Mouse (Mus musculus): ENCODE measurements around the gene Cd72. TPM values are rescaled to one million over a fixed set of nuclear protein-coding genes. Genes with fewer than 3 reads are reported as not detected.
A peak's percentile ranks its signal among the peaks of the same experiment; 100 is the strongest.
"Not testable (repeated sequence)": the region's sequence is repeated elsewhere in the genome, so short reads cannot be mapped to it uniquely, and the experiment has no call there.

Gene Cd72
- under 1 TPM in 1 of 2 experiments, not detected in 1; 0.61 TPM for total RNA-seq (2021)
- long read RNA-seq, experiment 1, partial matches to known transcripts = 1 of 1 reads
- long read RNA-seq, experiment 1, other reads (novel, unspliced or antisense) = 0 of 1 reads
- long read RNA-seq, experiment 2 = 0 reads

DNA sequence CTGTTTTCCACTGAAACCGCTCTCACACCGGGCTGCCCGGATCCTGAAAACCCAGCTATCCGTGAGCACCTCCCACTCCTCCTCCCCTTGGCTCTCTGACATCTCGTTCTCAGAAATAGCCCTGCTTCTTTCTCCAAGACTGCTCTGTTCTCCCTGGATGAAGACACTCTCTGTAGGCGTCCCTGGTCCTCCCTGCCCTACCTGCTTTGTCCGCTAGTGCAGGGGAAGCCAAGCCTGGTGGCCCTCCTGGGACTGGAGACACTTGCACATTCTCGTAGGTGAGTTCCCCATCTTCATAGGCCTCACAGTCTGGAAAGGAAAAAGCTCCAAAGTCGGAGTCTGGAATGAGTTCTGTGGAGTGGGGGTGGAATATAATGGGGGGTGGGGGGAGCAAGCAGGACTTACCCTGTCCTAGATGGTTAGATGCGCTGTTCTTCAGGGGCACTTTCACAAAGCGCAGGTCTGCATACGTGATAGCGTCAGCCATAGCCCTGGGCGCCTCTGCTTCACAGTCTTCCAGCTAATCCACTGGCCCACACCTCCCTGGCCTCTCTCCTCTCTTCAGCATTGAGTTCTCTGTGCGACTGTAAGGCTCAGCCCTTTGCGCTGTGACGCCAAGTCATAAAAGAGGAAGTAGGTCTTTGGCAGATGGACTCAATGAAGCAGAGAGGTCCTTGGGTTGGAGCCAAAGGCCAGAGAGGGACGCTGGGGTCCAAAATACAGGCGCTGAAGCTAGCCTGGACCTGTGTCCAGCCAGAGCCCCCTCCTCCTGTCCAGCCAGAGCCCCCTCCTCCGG is at the start of gene Cd72:
TSS of gene Cd72 (minus strand) at position 588 of the 796 bp plus-strand sequence.
- no peak for DNase-seq

DNA sequence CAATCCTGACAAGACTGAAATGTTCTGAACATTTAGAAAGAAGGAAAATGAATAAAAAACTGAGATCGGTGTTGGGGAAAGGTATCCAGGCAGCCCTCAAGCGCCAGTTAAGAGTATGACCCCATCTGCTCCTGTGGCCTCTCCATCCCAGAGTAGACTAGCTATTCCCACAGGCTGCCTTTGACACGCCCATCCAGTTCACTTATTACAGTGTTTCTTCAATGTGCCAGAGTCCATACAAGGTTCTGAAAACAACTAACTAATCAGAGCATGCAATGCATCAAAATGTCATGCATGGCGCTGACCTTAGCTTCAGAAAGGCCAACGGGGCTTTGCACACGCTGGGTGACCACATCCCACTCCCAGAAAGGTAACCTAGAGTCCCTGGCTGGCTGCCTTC is 49.1 kb upstream of the Cd72 start:
- no peak for DNase-seq

DNA sequence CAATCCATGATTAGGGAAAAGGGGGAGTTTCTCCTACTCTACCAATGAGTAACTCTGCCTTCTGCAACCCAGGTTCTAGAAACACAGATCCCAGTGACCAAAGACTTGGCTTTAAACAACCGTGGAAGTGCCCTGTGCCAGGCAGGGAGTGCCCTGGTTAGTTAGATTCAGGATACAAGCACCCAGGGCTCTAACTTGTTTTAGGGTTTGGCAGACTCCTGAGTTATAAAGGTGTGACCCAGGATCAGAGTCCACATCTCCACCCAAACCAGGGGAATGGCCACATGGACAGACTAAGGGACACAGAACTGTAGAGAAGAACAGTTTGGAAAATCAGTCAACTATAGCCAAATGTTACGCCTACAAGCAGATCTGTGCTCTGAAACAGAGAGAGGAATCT is 48.6 kb upstream of the Cd72 start:
- DNase-seq = no peak

DNA sequence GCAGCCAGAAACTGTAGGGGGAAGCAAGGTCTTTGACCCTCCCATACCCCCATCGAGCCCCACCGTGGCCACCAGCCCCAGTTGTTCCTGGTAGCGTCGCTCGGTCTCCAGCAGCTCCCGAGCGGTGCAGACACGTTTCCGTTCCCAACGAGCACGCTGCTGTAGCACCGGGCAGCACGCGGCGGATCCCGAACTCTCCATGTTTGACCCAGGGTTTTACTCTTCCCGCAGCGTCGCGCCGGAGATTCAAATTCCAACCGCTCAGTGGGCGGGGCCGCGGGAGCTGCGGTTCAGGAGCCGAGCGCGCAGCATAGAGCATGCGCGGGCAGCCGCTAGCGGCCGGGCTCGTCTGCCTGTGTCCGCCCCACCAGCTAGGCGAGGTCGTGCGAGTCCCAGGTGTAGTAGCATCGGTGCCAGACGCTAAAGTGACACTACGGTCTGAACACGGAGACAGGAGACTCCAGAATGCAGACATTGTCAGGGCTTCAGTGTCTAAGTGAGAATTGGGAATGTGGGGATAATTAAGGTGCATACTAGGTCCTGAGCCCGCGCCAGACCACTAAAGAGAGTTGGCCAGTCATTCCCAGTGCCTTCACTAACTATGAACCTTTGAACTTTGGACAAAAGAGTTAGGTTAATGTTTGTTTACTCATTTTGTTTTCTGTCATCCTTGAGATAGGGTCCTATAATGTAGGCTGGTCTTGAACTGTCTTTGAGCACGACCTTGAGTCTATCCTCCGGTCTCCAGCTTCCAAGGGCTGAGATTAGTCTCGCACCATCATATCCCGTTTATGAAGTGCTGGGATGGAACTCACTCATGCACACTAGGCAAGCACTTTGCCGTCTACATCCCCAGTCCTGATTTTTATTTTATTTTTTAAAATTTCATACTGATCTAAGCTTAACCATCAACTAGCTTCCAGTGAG is 45.2 kb upstream of the Cd72 start, which contains the start of gene Arhgef39:
TSS of gene Arhgef39 (minus strand) at position 289 of the 927 bp plus-strand sequence.
- peak; percentile 85 for DNase-seq

DNA sequence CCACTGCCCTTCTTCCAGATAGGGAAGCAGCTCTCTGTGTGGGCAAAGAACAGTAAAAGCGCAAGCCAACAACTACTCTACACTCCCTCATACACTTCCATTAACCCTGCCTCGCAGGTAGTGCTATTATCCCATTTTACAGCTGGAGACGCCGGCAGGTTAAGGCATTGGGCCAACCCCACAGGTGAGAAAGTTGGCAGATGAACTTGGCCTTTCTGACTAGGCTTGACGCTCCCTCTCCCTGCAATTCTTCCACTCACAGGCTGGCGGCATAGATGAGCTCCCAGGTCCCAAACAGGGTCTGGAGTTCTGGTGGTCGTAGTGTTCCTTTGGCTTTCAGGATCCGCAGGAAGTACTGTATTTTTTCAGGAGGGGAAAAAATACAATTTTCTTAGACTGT is 44.6 kb upstream of the Cd72 start:
- DNase-seq = no peak

- no peak for DNase-seq
These were observed 43.5 kb upstream of the Cd72 start for GRCm38 (mm10) chr4:43497946-43498345.

DNA sequence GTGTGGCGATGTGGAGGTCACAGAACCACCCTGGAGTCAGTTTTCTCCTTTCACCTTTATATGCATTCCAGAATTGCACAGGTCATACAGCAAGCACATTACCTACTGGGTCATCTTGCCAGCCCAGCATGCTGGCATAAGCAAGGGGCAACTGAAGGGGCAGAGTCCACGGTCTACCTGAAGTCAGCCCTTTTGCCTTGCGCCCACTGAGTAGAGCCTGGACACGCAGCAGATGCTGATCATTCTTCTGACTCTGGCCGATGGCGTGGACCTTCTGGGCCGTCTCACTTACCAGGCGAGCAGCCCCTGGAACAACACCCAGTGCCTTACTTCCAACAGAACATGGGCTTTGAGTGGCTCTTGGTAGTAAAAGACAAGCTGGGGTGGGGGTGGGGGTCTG is 43.0 kb upstream of the Cd72 start:
- no peak for DNase-seq

DNA sequence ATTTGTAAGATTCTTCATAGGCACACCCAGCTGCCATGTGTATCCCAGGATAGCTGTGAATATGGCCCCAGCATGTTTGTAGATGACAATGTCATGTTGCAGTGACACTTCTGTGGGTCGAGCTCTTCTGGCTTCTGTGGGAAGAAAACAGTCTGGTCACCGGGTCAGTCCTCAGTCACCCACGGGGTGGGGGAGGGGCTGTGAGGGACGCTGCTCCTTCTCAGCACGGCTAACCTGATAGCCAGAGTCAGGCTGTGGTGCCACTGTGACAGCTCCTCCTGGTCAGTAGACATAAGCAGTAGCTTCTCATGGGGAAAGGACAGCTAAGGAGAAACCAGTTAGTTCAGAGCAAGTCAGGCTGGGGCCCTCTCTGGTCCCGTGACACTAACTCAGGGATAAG is 42.2 kb upstream of the Cd72 start:
- DNase-seq = no peak

DNA sequence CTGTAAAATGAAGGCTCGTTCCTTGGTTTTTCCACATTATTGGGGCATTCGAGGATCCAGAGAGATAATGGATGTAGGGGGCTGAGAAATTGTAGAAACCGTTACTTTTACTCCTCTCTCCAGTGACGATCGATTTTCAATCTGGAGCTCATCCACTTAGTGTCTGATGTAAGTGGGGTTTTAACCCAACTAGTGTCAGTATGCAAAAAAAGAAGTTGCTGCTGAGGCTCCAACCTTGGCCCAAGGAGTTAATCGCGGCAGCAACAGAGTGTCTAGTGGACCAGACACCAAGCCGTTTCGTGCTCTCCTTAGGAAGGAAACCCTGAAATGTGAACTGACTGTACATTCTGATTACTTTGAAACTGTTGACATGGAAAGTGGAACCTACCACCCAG is 39.4 kb upstream of the Cd72 start:
- no peak for DNase-seq

DNA sequence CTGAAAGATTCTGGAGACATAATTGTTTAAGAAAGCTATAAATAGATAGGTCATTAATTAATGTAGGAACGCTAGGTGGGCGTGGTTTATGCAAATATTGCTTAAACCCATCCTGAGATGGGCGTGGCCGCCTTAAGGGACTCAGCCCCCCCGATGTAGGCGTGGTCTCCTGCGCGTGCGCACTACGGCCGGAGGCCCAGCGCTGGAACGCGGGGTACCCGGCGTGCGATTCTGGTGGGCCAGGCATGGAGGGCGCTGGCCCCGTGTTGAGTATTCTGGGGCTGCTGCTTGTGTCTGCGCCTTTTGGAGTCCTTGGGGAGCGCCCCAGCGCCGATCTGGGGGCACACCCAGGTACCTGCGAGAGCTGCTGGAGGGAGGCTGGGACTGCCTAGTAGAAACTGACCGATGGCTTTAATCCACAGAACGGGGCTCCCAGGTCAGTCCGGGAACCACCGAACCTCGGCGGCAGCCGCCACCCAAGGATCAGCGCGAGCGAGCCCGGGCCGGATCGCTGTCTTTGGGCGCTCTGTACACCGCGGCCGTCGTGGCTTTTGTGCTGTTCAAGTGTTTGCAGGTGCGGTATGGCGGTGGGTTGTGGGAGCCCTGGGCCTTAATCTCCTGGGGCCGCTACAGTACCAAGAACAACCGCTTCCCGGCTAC is 38.9 kb upstream of the Cd72 start:
- DNase-seq = peak; percentile 97

DNA sequence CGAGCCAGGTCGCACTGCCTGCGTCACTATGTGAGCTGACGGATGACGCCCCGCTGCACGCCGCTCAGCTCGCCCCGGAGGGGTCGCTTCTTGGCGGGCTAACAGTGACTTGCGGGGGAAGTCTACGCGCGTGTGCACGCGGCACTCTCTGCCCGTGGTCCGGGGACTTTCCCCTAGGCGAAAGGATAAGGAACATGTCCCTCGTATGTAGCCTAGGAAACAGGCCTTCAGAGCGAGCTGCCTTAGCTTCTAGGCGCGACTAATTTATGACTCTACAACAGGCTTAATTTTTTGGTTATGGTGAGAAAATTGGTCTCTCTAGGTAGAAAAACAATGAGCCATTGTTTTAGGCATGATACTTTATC is 38.4 kb upstream of the Cd72 start, which contains the start of gene Ccdc107:
TSS of gene Ccdc107 (plus strand) at position 80 of the 365 bp plus-strand sequence.
- peak; percentile 76 for DNase-seq

DNA sequence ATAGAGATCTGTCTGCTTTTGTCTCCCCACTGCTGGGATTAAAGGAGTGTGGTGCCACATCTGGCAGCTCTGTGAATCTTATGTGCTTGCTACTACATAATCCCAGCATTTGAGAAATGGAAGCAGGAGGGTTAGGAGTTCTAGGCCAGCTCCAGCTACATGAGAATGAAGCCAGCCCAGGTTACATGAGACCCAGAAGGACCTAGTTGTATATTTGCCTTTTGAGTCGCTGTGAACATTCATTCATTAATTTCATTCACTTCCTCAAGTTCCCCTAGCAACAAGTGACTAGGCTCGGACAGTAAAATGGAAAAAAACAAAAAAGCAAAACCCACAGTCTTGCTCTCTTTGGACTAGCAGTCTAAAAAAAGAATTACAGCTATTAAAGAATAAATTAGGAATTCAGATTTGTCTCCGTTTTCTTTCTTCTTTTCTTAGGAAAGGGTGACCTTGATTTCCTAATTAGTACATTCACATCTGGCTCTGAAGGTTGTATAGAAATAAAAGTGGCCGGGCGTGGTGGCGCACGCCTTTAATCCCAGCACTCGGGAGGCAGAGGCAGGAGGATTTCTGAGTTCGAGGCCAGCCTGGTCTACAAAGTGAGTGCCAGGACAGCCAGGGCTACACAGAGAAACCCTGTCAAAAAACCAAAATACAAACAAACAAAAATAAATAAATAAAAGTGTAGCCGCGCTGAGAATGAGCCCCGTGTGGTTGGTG is 37.8 kb upstream of the Cd72 start:
- DNase-seq = no peak

GRCm38 (mm10) chr4:43490801-43491200 is 36.4 kb upstream of the Cd72 start:
- DNase-seq = no peak

DNA sequence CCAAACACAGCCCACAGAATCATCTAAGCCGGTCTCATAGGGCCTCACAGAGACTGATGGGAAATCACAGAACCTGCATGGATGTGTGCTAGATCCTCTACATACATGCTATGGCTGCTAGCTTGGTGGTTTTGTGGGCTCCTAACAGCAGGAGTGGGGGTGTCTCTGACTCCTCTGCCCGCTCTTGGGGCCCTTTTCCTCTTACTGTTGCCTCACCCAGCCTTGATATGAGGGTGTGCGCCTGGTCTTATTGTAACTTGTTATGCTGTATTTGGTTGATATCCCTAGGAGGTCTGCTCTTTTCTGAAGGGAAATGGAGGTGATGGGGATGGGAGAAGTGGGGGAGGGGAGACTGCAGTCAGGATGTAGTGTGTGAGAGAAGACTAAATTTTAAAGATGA is 35.2 kb upstream of the Cd72 start:
- no peak for DNase-seq

GRCm38 (mm10) chr4:43485666-43486065 is 31.2 kb upstream of the Cd72 start:
- not testable (repeated sequence) for DNase-seq

DNA sequence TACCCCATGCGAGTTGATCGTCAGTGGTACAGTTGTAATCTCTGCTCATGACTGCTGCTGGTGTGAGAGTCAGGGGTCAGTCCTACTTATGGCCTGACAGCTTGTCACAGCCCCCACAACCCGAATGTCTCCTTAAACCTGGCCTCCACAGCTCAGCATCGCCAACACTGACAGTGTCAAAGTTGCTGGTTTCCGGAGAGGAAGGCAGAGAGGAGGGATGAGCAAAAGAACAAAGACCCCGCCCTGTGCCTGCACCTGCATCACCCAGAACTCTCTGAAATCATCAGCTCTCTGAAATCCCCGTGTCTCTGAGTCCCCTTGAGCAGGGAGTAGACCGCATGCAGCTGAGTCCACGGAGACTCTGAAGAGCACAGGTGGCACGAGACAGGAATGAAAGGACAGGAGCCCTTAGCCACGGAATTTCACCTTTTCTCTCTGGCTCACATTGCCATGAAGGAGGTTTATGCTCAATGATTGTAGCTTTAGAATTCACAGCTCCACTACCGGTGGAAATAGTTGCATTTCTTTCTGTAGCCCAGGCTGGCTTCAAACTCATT is 29.2 kb upstream of the Cd72 start, which contains the start of gene Sit1:
TSS of gene Sit1 (minus strand) at position 200 of the 557 bp plus-strand sequence.
- DNase-seq = no peak

DNA sequence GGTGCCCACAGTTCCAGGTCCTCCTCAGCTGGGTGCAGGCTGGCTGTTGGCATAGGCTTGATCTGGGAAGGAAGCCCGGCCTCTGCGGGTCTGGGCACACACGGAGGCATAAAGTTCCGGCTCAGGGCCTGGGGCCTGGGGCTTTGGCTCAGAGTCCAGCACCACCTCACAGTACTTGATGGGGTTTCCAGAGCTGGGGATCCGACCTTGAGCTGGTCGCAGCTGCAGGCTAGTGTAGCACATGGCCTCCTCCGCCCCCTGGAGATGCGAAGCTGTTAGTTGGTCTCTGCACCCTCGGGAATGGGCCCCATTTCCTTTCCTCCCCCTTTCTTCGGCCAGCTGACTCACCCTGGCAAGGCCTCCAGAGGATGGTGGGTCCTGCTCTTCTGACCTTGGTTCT is 28.2 kb upstream of the Cd72 start:
- DNase-seq = peak; percentile 27

- DNase-seq = no peak
These were observed 27.5 kb upstream of the Cd72 start for GRCm38 (mm10) chr4:43481894-43482456.

- no peak for DNase-seq
These were observed 26.6 kb upstream of the Cd72 start for GRCm38 (mm10) chr4:43480985-43481384.

- peak; percentile 84 for DNase-seq
These were observed 24.7 kb upstream of the Cd72 start for GRCm38 (mm10) chr4:43478906-43479832.
